Mouse (Mus musculus) cerebellum, adult 18-20 months (tissue): ENCODE data around the gene Spata2.
A peak's percentile ranks its signal among the peaks of the same experiment; 100 is the strongest.

Experiments
- DNase-seq, 2 experiments: peaks; one replicate each; pipeline ENCODE4 v3.0.0; 2021

Spata2 gene

GRCm38 (mm10) chr2:167492713-167493636 is at the start of gene Spata2:
TSS of gene Spata2 (minus strand) at chr2:167492887.
- peak; percentile 94 to 96 for DNase-seq

GRCm38 (mm10) chr2:167542361-167542760 is 49.7 kb upstream of the Spata2 start:
- DNase-seq: no peak

- DNase-seq: no peak
Observed at GRCm38 (mm10) chr2:167541761-167542160, 49.1 kb upstream of the Spata2 start.

GRCm38 (mm10) chr2:167541324-167541723 is 48.6 kb upstream of the Spata2 start:
- no peak for DNase-seq

- DNase-seq: no peak
Observed at GRCm38 (mm10) chr2:167540477-167541110, 47.9 kb upstream of the Spata2 start.

GRCm38 (mm10) chr2:167539536-167540476 is 47.1 kb upstream of the Spata2 start:
- DNase-seq: no peak

- DNase-seq: no peak
Observed at GRCm38 (mm10) chr2:167538671-167539306, 46.1 kb upstream of the Spata2 start.

GRCm38 (mm10) chr2:167537476-167538297 is 45.0 kb upstream of the Spata2 start, which contains the start of gene Snai1:
TSS of gene Snai1 (plus strand) at chr2:167538195.
- peak; percentile 88 to 93 for DNase-seq

GRCm38 (mm10) chr2:167536320-167536945 is 43.7 kb upstream of the Spata2 start:
- no peak for DNase-seq

GRCm38 (mm10) chr2:167533880-167534279 is 41.2 kb upstream of the Spata2 start:
- DNase-seq: no peak

GRCm38 (mm10) chr2:167532131-167532530 is 39.4 kb upstream of the Spata2 start:
- peak; percentile 43 for DNase-seq

GRCm38 (mm10) chr2:167530536-167530935 is 37.8 kb upstream of the Spata2 start:
- DNase-seq: no peak

GRCm38 (mm10) chr2:167529935-167530513 is 37.3 kb upstream of the Spata2 start:
- no peak for DNase-seq

- DNase-seq: no peak
Observed at GRCm38 (mm10) chr2:167528278-167528677, 35.6 kb upstream of the Spata2 start.

- DNase-seq: peak in 1 of 2 experiments; percentile 0
Observed at GRCm38 (mm10) chr2:167519606-167520252, 27.0 kb upstream of the Spata2 start.

- peak in 1 of 2 experiments; percentile 0 for DNase-seq
Observed at GRCm38 (mm10) chr2:167515688-167516087, 23.0 kb upstream of the Spata2 start.

GRCm38 (mm10) chr2:167514641-167515040 is 22.0 kb upstream of the Spata2 start:
- DNase-seq: peak in 1 of 2 experiments; percentile 4

GRCm38 (mm10) chr2:167512970-167513369 is 20.3 kb upstream of the Spata2 start:
- DNase-seq: peak in 1 of 2 experiments; percentile 37

- peak in 1 of 2 experiments; percentile 34 for DNase-seq
Observed at GRCm38 (mm10) chr2:167512365-167512764, 19.7 kb upstream of the Spata2 start.

GRCm38 (mm10) chr2:167510485-167510884 is 17.8 kb upstream of the Spata2 start:
- peak in 1 of 2 experiments; percentile 7 for DNase-seq
